Mouse (Mus musculus): ENCODE results near the gene Mier2.

GRCm38 (mm10) chr10:79553691-79554090 is 1.3 kb downstream of the Mier2 start:
- no peak for TF ChIP-seq CTCF (IDR thresholded peaks at IDR 0.05; ENCODE audit: low read depth)
- no peak for TF ChIP-seq EP300 (IDR thresholded peaks at IDR 0.05; ENCODE audit: low read depth)
